Mouse (Mus musculus) heart, postnatal 0 days (tissue): ENCODE data around the gene Nadk2.

ENCODE experiments used
- CTCF ChIP-seq: IDR thresholded peaks from 2 replicates; pipeline ENCODE4 v1.5.1; 2016; ENCODE audit warnings: antibody characterized with exemption, control low read depth, low read depth
- EP300 ChIP-seq: IDR thresholded peaks from 2 replicates; pipeline ENCODE4 v1.6.1; 2016; ENCODE audit warnings: antibody characterized with exemption, low read depth

- no peak for TF ChIP-seq CTCF
- peak; percentile 49 for TF ChIP-seq EP300
These were observed at the start of gene Nadk2 for GRCm38 (mm10) chr15:9070912-9071555.
